Mouse (Mus musculus): ENCODE measurements at regions not wholly inside any gene's neighbourhood (a gene's known extent, or its start where the extent isn't known, plus 50 kb on each side); places are given as distances from the start of the nearest gene placed in this dataset.

- H3K9ac ChIP-seq (ENCODE audit: insufficient read depth, low read depth) = no peak overlapping the region
- H3K4me2 ChIP-seq (ENCODE audit: insufficient read depth, low read depth, poor library complexity, severe bottlenecking) = no peak overlapping the region
- dilution Hi-C loops (cut with MboI; ENCODE audit: extremely low pct_ligation_motif_present, extremely low pct_unique_long_range_greater_than_20kb, low sequenced_read_pairs) (no loop called here), in situ Hi-C loops (cut with MboI; ENCODE audit: low pct_ligation_motif_present, low pct_unique_long_range_greater_than_20kb, low sequenced_read_pairs) (no loop called here)
- H3K4me3 ChIP-seq (replicated peaks in 1 of 3; ENCODE audit: low read depth in 2 of 3, low read length in 2 of 3, poor library complexity in 1 of 3) = no peak overlapping the region
- H3K9me3 ChIP-seq (replicated peaks; ENCODE audit: low read length) = peaks cover 20% of the 10 kb centered on the region
- no peak for TF ChIP-seq POLR2A (IDR thresholded peaks at IDR 0.05; ENCODE audit: low read depth, low read length)
- TF ChIP-seq KAT2A (IDR thresholded peaks at IDR 0.05; ENCODE audit: insufficient replicate concordance, low read length) = no peak
- TF ChIP-seq RCOR1 (conservative IDR thresholded peaks at IDR 0.05; ENCODE audit: low read depth, low read length) = no peak
- no peaks in the 10 kb centered on the region for H3K27me3 ChIP-seq (replicated peaks)
- DNase-seq (ENCODE audit: extremely low read depth) = no peak
- no peaks in the 10 kb centered on the region for H3K79me2 ChIP-seq (replicated peaks; ENCODE audit: control insufficient read depth, extremely low read depth, insufficient read depth, poor library complexity, severe bottlenecking)
- H3K27ac ChIP-seq (ENCODE audit: insufficient read depth, low read depth) = no peak overlapping the region
- no peaks in the 10 kb centered on the region for H3K4me1 ChIP-seq (ENCODE audit: control insufficient read depth in 1 of 2, insufficient read depth in 2 of 2)
- no peaks in the 10 kb centered on the region for H3K36me3 ChIP-seq (replicated peaks in 1 of 2; ENCODE audit: control insufficient read depth in 1 of 2, insufficient read depth in 1 of 2, low read length in 1 of 2)
These were observed 586.3 kb downstream of the Slitrk6 start for GRCm38 (mm10) chr14:110168632-110169031.

DNA sequence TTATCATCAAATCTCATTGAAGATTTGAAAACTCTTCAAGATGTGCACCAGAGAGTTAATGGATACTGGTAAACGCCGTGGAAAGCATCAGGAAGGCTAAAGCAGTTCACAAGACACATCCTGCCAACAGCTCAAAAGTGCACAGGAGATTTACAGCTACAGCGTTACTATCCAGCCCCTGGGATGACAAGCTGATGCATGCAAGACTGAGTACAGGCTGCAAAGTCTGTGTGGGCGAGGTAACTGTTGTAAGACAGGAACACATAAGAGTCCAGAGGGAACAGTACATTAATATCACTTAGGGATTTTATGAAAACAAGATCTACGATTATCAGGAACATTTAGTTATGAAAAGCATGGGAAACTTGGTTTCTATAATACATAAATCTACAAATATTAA, 626.7 kb downstream of the Slitrk6 start:
- Histone ChIP-seq H3K27ac (ENCODE audit: insufficient read depth, low read depth) (no peak overlapping the region), H3K79me2 (replicated peaks; ENCODE audit: control insufficient read depth, extremely low read depth, insufficient read depth, poor library complexity, severe bottlenecking) (no peaks in the 10 kb centered on the region), H3K4me2 (ENCODE audit: insufficient read depth, low read depth, poor library complexity, severe bottlenecking) (no peak overlapping the region), H3K9me3 (replicated peaks; ENCODE audit: low read length) (peaks cover 24% of the 10 kb centered on the region), H3K4me1 (ENCODE audit: control insufficient read depth in 1 of 2, insufficient read depth in 2 of 2) (no peaks in the 10 kb centered on the region), H3K4me3 (replicated peaks in 1 of 3; ENCODE audit: low read depth in 2 of 3, low read length in 2 of 3, poor library complexity in 1 of 3) (no peak overlapping the region), H3K9ac (ENCODE audit: insufficient read depth, low read depth) (no peak overlapping the region), H3K36me3 (replicated peaks in 1 of 2; ENCODE audit: control insufficient read depth in 1 of 2, insufficient read depth in 1 of 2, low read length in 1 of 2) (no peaks in the 10 kb centered on the region), H3K27me3 (replicated peaks) (no peaks in the 10 kb centered on the region)
- DNase-seq (ENCODE audit: extremely low read depth) = no peak
- in situ Hi-C loops (cut with MboI; ENCODE audit: low pct_ligation_motif_present, low pct_unique_long_range_greater_than_20kb, low sequenced_read_pairs) (no loop called here), dilution Hi-C loops (cut with MboI; ENCODE audit: extremely low pct_ligation_motif_present, extremely low pct_unique_long_range_greater_than_20kb, low sequenced_read_pairs) (no loop called here)
- TF ChIP-seq ZKSCAN1 (IDR thresholded peaks at IDR 0.05; ENCODE audit: borderline replicate concordance, low read depth, low read length) (no peak), PAX5 (IDR thresholded peaks at IDR 0.05; ENCODE audit: low read length) (no peak), GABPA (IDR thresholded peaks at IDR 0.05; ENCODE audit: insufficient replicate concordance, low read depth, low read length) (no peak), JUND (conservative IDR thresholded peaks at IDR 0.05; ENCODE audit: low read depth, low read length) (no peak), POLR2AphosphoS2 (IDR thresholded peaks at IDR 0.05; ENCODE audit: low read depth, low read length) (no peak), RCOR1 (conservative IDR thresholded peaks at IDR 0.05; ENCODE audit: low read depth, low read length) (no peak), USF1 (IDR thresholded peaks at IDR 0.05; ENCODE audit: low read depth, low read length) (no peak), RAD21 (IDR thresholded peaks at IDR 0.05; ENCODE audit: low read depth, low read length) (no peak), IRF4 (IDR thresholded peaks at IDR 0.05; ENCODE audit: low read depth, low read length) (no peak), CHD1 (IDR thresholded peaks at IDR 0.05; ENCODE audit: low read depth, low read length) (no peak), EP300 (IDR thresholded peaks at IDR 0.05; ENCODE audit: low read length) (no peak), MAZ (IDR thresholded peaks at IDR 0.05; ENCODE audit: low read depth, low read length) (no peak), SMC3 (IDR thresholded peaks at IDR 0.05; ENCODE audit: low read depth, low read length) (no peak), MXI1 (IDR thresholded peaks at IDR 0.05; ENCODE audit: low read depth, low read length) (no peak), E2F4 (IDR thresholded peaks at IDR 0.05; ENCODE audit: insufficient replicate concordance, low read depth, low read length) (no peak), TCF12 (IDR thresholded peaks at IDR 0.05; ENCODE audit: low read depth, low read length) (no peak), BHLHE40 (IDR thresholded peaks at IDR 0.05; ENCODE audit: low read depth, low read length) (no peak), TBP (conservative IDR thresholded peaks at IDR 0.05; ENCODE audit: low read depth, low read length) (no peak), KAT2A (IDR thresholded peaks at IDR 0.05; ENCODE audit: insufficient replicate concordance, low read length) (no peak), NELFE (IDR thresholded peaks at IDR 0.05; ENCODE audit: low read depth, low read length) (no peak)

Data from CH12.LX (cell line).